Mouse (Mus musculus) mature B cell (primary cell): ENCODE results near the gene Kcnip4.

Experiments used
- in situ Hi-C: fragments of 300-500 bp; cut with MboI; formaldehyde crosslinking; loops from 2 replicates; pipeline ENCODE4 v1.14.3; 2019

The Kcnip4 gene

DNA sequence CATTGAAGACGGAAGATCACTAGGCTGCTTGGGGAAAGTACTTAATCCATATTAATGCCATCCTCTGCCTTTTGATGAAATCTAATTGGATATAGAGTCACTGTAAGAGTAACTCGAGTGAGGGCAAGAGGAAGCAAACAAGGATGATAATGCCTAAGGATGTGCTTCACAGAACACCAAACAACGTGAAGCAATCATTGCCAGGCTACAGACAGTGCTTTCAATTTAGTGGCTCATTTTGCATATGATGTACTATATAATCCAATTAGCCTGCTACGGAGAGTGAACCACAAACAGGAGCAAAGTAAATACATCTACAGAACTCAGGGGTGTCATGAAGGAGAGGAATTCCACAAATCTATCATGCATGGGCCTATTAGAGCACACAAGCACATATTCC, 280.3 kb downstream of the Kcnip4 start:
- in situ Hi-C loops, result no loop called here

DNA sequence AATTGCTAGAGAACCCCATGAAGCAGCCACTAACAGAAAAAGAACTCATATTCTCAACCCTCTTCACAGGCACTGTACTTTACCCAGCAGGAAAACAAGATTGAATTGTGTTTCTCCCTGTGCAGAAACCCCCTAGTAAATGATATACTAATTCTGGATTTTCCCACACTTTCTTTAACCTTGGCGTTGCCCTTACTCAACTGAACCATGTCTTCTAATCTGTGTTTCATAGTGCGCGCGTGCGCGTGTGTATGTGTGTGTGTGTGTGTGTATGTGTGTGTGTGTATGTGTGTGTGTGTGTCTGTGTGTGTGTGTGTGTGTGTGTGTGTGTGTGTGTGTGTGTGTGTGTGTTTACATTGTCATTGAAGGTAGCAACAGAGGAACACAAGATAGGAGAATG, 283.0 kb downstream of the Kcnip4 start:
- in situ Hi-C loops, result no loop called here

DNA sequence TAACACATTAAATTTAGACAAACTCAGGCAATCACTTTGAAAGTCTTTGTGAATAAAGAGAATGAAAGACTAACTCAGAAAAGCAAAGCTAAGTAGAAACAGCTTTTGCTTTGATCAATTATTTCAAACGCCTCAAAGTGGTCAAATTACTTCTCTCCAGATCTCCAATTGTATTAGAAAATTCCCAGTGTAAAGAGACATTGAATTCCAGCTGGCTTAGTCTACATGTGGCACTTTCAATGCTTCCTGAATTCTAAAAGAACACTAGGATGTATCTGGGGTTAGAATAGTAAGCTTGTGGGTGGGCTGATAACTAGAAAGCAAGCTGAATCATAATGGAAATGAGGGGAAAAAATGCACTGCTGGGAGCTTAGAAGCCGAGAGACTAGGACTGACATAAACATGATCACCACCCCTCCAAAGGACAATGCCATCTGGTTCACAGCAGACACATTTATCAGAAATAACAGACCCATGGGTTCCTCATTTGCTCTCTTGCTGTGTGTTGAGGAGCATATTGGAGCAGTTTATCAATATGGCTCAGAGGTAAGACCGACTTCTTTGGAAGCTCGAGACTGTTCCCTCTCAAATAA, 323.4 kb downstream of the Kcnip4 start:
- in situ Hi-C loops, result no loop called here

DNA sequence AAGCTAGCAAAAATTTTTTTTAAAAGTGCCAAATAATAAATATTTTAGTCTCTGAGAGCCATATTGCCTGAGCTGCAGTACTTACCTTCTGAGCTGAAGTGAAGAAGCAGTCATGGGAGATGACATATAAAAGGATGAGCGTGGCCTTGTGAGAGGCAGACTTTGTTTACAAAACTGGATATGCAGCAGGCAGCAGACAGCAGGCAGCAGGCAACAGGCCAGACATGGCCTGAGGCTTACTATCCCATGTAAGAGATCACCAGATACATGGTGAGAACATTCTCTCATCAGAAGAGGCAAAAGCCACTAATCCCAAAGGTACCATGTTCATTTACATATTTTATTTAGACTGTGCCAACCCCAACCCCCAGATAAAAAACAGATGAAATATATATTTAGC, 336.5 kb downstream of the Kcnip4 start:
- in situ Hi-C loops, result no loop called here

DNA sequence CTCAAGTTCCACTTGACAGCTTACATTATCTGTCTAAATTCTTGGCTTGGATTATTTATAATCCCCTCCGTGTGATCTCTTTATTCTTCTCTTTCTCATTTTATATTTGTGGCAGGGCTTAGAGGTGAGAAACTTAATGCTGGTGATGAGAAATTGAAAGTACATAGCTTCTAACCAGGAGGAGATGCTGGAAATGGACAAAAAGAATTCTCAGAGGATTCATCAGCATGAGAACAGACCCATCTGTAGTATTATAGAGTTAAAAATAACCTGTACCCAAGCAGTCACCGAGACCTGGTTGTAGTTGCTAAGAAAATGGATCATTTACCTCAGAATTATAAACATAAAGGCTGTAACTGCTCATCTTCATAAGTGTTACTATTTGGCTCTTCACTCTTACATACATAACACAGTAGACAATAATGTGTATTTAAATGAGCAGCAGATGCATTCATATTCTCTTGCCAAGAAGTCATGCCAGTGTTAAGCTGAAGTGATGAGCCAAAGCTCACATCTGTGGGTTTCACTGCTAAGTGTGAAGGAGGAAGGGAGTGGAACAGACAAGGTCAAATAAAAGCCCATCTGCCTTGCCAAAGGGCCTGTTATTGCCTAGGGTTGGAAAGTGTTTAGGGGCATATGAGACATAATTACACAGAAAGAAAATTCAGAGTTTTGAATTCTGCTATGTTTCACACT, 374.4 kb downstream of the Kcnip4 start:
- in situ Hi-C loops, result no loop called here

DNA sequence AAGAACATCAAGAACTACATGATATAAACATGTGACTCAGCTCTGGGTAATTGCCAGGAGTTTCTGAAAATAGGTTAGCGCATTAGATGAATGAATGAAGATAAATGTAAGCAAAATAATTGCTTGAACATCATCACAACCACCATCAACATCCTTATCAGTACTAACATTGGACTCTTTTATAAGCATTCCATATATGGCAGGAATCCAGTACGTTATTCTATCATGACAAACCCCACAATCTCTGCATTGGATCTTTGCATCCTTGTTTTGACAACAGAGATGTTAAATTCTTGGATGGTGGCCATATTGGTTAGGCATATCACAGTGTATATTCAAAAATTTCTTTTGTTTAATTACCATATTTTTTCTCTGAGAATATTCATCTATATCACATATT, 375.0 kb downstream of the Kcnip4 start:
- in situ Hi-C loops, result no loop called here

DNA sequence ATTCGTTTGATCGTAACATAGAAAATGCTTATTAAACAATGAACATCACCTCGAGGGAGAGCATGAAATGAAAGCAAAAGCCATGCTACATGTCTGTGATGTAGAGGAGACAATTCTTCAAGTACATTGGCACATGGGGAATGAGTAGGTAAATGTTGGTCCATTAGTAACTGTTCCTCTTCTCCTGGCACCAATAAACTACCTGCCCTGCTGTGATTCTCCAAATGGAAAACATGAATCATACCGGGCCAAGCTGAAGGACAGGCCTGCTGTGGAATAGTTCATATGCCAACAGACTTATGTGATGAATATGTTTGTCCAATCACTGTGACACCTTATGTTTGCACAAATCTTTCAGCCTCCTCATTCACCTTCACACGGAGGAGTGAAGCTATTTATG, 429.3 kb downstream of the Kcnip4 start:
- in situ Hi-C loops, result no loop called here

DNA sequence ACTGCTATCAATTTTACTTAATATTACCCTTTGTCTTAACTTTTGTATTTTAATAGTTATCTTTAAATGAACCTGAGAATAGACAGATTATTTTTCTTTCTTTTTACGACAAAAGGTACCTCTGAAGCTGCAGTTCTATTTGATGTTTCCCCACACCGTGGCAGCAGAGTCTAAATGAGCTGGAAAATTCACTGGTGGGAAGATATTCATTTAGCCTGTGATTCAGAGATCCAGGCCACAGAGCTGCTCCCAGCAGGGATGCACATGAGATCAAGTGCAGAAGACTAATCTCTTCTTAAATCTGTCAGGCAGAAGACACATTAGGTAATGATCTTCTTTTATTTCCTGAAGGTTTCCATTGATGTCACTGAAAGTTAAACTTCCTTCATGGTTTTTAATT, 429.8 kb downstream of the Kcnip4 start:
- in situ Hi-C loops, result no loop called here

DNA sequence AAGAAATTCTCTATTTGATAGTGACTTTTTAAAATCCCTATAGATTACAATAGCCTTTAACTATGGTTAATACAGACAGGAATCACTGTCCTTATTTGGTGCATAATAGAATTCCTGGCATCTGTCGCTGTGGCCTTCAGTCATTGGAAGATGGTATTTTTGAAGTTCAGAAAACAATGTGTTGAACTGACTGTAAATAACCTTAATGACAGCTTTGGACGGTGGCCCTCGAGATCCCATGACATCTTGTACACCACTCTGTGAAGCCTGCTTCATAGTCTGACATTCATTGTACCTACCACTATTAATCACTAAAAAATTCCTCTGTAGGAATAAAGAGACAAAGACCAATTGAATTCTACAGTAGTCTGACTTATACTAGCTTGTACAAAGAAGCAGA, 430.4 kb downstream of the Kcnip4 start:
- in situ Hi-C loops, result no loop called here

DNA sequence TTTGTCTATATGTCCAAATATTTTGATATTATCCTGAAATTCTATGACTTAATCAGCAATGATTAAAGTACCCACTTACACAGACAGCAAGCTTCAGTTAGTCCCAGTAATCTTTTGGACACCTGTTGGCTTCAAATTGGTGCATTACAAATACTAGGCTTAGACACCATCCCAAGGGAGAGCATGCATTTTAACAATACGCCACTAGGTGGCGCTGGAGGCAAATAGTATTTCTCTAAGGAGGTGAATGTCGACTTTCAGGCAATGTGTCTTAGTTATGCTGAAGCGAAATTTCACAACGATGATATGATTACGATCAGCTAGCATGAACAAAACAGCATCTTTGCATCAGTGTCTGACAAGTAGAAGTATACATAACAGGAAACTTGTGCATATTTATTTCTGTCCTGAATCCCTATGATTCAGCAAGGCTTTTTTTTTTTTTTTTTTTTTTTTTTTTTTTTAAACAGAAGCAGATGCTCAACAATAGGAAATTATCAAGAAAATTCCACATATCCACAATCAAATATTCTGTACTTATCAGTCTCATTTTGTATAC, 434.5 kb downstream of the Kcnip4 start:
- in situ Hi-C loops, result no loop called here

DNA sequence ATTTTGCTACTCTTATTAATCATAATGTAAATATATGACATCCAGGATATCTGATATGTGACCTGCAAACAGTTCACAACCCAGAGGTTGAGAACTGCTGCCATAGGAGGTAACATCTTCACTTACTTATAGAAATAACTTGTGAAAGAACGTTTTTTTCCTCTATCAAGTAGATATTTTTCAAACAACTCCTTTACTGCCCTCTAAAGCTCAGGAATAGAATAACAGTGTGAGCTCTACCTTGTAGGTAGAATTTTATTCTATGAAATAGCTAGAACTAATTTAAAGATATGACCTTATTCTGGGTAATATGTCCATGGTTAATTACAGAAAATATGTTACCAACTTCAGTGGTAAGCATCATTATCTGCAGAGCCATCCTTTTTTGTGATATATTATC, 459.1 kb downstream of the Kcnip4 start:
- in situ Hi-C loops, result no loop called here

DNA sequence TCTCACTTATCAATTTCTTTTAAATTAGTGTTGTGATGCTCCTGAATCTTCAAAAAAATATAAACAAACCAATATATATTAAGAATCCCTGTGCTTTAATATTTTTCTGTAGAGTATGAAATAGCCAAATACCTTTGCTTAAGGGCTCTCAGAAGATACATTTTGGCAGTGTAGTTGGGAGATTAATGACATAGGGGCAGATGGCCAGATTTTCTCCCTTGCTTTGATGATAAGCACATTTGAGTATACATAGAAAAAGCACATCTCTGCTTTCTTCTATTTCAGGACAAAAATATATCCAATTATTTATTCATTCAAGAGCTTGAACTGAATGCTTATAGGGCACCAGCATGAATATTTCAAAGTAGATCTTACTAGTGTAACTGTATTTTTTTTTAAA, 465.8 kb downstream of the Kcnip4 start:
- in situ Hi-C loops, result no loop called here

DNA sequence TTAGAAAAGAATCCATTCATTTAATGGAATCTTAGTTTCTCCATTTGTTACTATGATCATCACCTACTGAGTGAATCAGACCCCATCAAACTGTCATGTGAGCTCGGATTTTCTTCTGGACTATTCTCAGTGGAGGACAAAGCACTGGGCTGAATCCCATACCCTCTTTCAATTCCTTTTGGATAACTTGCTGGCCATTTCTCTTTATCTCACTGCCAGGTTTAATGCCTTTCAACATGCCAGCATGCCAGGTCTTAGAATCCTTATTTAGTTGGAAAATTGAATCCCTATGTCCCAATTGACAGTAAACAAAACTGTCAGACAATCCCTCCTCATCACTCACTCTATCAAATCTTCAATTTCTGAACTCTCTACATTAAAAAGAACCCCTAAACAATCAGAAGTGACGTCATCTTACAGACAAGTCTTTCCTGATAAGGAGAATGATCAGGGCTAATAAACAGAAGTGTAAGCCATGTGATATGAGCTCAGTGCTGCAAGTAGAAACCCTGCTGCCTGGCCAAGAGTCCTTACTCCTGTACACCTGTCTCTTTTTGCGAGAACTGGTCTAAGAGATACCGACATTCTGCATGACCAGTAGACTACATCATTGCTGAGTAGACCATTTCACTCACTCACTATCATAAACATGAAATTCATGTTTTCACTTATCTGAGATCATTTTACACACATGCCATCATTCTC, 466.9 kb downstream of the Kcnip4 start:
- in situ Hi-C loops, result no loop called here

DNA sequence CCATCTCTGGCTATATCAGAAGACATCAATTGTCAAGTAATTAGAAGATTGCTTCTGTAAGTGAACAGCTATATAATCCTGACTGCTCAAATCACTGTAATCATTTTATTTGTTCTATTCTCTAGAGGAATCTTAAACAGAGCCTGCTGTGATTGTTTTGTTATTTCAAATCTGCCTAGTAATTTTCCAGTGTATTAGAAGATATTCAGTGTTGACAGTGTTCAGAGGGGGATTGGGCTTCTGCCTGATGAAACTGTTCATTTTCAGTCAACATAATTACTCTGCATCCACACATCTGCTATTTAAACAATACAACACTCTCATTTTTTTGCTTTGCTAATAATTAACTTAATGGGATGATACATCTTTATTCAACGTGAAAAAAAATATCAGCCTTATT, 476.7 kb downstream of the Kcnip4 start:
- in situ Hi-C loops, result no loop called here

DNA sequence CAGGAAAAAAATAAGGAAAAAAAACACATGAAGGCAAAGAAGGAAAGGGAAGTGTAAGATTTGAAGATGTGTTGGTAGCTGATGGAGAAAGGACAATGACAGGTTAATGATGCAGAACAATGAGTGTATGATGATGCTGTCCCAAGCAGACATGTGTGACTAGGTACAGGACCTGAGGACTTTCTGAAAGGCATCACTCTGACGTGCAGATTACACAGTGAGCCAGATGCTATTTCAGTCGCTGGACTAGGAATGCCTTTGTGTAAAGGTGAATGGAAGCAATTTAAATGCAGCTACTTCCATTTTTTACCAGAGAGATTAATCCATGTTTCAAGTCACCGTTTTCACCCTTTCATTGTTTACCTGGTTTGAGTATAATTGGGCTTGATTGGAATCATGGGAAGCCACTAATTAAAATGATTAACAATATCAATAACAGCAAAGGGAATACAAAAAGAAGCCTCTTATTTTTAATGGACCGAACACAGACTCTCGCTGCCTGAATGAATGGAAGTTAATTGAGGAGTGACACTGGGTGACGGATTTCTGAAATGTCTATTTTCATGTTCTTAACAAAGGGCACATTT, 483.4 kb downstream of the Kcnip4 start:
- in situ Hi-C loops, result no loop called here

DNA sequence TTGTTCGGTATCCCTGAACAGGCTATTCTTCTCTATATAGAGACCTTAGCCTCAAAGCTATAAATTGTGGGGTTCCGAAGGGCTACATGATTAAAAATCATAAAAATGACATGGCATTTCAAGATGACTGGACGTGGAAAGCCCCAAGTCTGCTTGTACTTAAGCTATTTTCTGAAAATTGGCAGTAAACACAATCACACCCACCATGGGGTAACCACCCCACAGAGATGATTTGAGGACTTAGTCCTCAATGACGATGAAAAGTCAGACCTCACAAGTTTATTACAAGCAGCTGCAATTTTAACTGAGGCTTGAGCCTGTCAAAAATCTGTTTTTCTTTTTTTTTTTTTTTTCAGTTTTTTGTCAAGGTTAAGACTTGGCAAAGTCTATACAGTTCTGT, 527.3 kb downstream of the Kcnip4 start:
- in situ Hi-C loops, result no loop called here

DNA sequence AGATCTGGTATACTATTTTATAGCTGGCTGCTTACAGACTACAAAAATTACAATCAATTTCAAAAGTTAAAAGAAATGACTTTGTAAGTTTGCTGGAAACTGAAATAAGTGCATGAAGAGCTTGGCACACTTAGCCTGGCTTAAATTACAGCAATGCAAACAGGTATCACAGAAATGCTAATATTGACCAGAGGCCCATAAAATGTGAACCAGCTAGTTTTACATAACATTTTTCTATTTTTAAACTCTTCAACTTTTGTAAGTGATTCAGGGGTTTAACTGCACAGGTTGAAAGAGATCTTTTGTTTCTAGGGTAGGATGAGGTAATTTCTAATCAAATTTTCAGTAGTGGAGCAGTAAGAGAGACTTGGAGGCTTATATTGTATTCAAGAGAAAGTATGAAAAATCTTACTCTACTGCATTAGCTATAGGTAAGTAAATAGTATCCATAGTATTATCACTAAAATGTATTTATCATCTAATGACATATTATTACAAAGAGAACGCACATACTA, 535.5 kb downstream of the Kcnip4 start:
- in situ Hi-C loops, result no loop called here

DNA sequence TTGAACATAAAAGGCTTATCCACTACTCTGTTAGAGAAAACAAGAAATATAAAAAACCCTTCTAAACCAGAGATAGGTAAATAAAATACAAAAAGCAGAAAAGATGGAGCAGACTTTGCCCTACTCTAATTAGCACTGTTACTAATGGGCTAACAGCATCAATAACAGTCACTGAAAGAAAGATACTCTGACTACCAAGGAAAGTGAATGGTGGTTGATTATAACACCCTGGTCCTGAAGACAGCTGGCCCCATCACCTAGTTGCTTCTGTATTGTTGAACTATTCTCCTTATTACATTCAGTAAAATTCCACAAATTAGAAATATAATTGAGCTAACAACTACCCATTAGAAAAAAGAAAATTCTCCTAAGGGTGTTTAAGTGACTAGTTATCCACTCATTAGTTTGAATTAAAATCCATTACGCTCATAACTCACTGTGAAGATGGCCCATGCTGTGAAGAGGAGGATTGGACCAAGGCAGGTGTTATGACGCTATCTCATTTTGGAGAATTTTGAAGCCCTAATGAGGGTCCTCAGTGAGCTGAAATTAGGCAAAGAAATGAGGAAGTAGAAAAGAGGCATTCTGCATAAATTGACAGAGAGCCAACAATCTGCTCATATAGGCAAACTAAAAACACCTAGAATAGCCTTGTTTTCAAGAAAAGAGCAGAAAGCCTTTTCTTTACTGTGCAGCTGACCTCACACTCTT, 582.2 kb downstream of the Kcnip4 start:
- in situ Hi-C loops, result no loop called here

DNA sequence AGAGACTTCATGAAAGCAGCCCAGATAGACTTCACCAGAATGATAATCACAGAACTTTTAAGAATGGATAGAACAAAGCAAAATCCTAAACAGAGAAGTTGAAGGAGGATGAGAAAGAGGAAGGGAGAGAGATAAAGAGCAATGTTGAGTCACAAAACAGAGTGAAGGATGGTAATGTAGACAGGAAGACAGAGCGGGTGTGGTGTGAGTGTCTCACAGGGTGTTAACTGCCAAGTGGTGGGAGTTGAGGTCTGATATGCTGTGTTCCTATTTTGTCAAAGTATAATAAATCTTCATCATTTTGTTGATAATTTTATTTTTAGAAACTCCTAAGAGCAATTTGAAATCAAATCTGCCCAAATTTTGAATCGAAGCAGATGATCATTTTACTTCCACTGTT, 592.8 kb downstream of the Kcnip4 start:
- in situ Hi-C loops, result no loop called here

DNA sequence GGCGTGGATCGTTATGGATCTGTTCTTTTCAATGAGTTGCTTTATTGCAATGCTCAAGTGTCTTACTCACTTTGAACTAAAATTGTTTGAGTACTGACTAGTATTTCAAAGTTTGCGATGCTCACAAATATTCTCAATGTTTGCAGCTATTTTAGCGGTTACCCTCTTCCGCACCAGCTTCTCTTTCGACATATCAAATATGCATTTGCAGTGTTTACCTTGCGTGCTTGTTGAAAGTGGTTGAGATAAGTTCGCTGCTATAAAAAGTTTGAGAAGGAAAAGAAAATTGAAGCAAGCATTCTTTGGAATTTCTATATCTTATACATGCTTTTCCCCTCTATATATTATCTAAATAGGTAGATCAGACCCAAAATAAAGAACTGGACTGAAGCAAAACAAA, 634.5 kb downstream of the Kcnip4 start:
- in situ Hi-C loops, result no loop called here

DNA sequence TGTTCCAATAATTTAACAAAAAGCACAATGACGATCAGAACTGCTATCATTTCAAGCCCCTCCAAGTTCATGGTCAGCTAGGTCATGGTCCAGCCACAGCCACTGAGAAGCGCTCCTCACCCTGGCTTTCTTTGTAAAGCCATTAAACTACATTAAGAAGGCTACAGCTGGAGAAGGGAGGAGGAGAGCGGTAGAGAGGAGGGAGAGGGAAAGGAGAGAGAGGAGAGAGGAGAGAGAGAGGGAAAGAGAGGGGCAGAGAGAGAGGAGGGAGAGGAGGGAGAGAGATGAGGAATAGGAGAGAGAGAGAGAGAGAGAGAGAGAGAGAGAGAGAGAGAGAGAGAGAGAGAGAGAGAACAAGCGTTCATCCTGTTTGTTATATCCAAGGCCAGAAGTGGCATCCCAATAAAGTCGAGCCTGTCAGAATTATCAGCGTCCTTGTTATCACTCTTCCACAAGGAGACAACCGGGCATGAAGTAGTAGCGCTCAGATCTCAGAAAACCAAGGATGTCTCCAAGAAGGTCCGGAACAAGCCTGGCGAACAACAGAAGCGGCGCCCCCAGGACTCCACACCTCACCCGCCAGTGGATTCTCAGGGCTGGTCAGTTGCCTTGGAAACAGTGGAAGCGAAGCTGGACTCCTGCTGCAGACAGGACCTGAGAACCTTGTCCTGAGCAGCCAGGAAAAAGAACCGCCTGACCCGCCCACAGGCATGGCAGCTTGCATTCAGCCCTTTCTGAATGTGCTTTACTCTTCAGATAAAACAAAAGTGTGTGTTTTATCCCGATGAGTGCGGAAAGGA, 635.1 kb downstream of the Kcnip4 start:
- in situ Hi-C loops, result no loop called here
